Mouse (Mus musculus) left cerebral cortex, adult 6 months (tissue): ENCODE data around the gene Slco6d1. TPM values are rescaled to one million over a fixed set of nuclear protein-coding genes. Genes with fewer than 3 reads are reported as not detected.

Experiments used
- long read RNA-seq, 2 experiments: library from polyadenylated mRNA; unstranded; transcript quantifications; one replicate each; pipeline ENCODE4 v2.0.0; 2019 to 2020
- polyA plus RNA-seq: library from polyadenylated mRNA; unstranded; fragments of <200 nt; fragmentation: Nextera tagmentation; gene quantifications from 2 replicates; pipeline ENCODE4 v1.2.3, GENCODE M21; 2021

Slco6d1 gene
- not detected in 2 replicates for polyA plus RNA-seq
- long read RNA-seq, experiment 1, result 0 reads
- long read RNA-seq, experiment 2, result 0 reads

DNA sequence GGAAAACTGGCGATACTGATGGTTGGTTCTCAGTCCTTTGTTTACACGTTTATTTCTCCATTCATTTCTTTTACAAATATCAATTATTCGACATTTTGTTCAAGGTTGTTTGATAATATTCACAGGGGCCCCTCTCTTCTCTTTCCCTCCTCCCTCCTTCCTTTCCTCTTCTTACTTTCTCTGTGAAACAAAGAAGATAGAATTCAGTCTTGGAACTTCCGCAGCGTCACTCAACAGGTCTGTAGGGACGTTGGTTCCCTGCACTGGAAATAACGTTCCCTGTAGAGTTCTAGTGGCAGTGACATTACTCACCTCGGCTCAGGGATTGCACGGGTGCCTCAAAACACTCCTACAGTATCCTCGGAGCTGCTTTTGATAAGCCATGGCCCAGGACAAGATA is at the start of gene Slco6d1:
Gene Slco6d1, plus strand, starts transcription at position 301 of the 400 bp plus-strand sequence.

